In the genomic region with DNA sequence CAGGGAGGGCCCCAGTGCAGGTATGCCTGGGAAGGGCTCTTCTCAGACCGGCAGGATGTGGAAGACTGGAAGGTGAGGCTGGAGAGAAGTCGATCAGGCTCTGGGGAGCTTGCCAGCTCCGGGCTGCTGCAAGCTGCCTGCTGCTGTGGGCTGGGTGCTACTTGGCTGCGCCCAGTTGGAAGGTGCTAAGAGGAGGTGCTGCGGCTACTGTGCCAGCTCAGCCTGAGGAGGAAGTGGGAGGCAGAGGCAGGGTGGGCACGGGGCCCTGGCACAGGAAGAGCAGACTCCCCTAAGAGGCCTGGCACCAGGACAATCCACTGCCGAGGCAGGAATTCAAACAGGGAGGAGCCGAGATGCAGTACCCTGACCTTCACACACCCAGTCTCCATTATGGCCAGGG, we compare ENCODE assay signal across 12 mouse cellular contexts. TPM values are rescaled to one million over a fixed set of nuclear protein-coding genes. Genes with fewer than 3 reads are reported as not detected.
DNase-seq lines count a peak whose midpoint lies in the region; ATAC-seq and TF ChIP-seq lines count a peak whose summit lies in the region.
"Had no signal": no experiment of that assay in that cellular context is flagged by ENCODE, and none has a peak within 500 bp of the region (broad histone marks: within the 10 kb centered on the region; RNA-seq: fewer than 3 reads in every experiment).

No protein-coding gene starts in this region.

- no peaks in the 10 kb centered on the region for H3K9me3 ChIP-seq in midbrain, postnatal 0 days (ENCODE audit: low read length)
- H3K9me3 ChIP-seq: G1E; hindbrain, embryonic 13.5 days had no signal

- H3K4me2 ChIP-seq in midbrain, postnatal 0 days (ENCODE audit: low read depth, low read length, poor library complexity, severe bottlenecking): no peak overlapping the region
- H3K4me2 ChIP-seq: hindbrain, embryonic 13.5 days had no signal

- WGBS in midbrain, postnatal 0 days: 66% methylated on average over 8 of the region's 8 CpGs

- H3K27ac ChIP-seq in midbrain, postnatal 0 days (ENCODE audit: low read depth, low read length): no peak overlapping the region
- H3K27ac ChIP-seq: hindbrain, embryonic 13.5 days had no signal

- H3K36me3 ChIP-seq in midbrain, postnatal 0 days (ENCODE audit: insufficient read depth, low read length): no peaks in the 10 kb centered on the region
- H3K36me3 ChIP-seq: hindbrain, embryonic 13.5 days had no signal

- no peak overlapping the region for H3K4me3 ChIP-seq in midbrain, postnatal 0 days (ENCODE audit: low read depth, low read length)
- H3K4me3 ChIP-seq: hindbrain, embryonic 13.5 days; myocyte had no signal

- DNase-seq in layer of hippocampus, adult 9-11 months: peak; percentile 77
- DNase-seq in layer of hippocampus, postnatal 14 days (ENCODE audit: low spot score in 2 of 2): no peak
- peak; percentile 74 to 89 for DNase-seq in left cerebral cortex, adult 9 months (ENCODE audit: low spot score in 2 of 2)
- DNase-seq in right cerebral cortex, postnatal 4 days: peak; percentile 16
- DNase-seq in midbrain, postnatal 0 days (ENCODE audit: low spot score): no peak
- DNase-seq: adrenal gland, adult 8-10 months; cerebellum, postnatal 36 days had no signal

- peak; percentile 22 to 48; a peak in 2 of 4 replicates for ATAC-seq in hematopoietic stem cell, adult 5-6 weeks (replicated peaks in 1 of 2; ENCODE audit: insufficient read depth in 1 of 2, low FRiP score in 2 of 2, low TSS enrichment in 1 of 2, low read depth in 1 of 2, poor library complexity in 2 of 2, severe bottlenecking in 2 of 2)
- ATAC-seq in CD4-positive, CD25-positive, alpha-beta regulatory T cell, adult 4 months: no peak
- ATAC-seq in midbrain, postnatal 0 days (ENCODE audit: low FRiP score): no peak

- TF ChIP-seq CTCF in midbrain, postnatal 0 days (IDR thresholded peaks at IDR 0.05): no peak

- H3K27me3 ChIP-seq in midbrain, postnatal 0 days (ENCODE audit: insufficient read depth, low read length): no peaks in the 10 kb centered on the region

- no peak overlapping the region for H3K9ac ChIP-seq in midbrain, postnatal 0 days (replicated peaks; ENCODE audit: low read length, poor library complexity, severe bottlenecking)
- H3K9ac ChIP-seq: hindbrain, embryonic 13.5 days had no signal

- no peaks in the 10 kb centered on the region for H3K4me1 ChIP-seq in midbrain, postnatal 0 days (ENCODE audit: insufficient read depth, low read length)
- H3K4me1 ChIP-seq: hindbrain, embryonic 13.5 days had no signal

RNA-seq across cellular contexts. Expression of gene Epop, which starts 18.4 kb away (rescaled TPM):
- 10 to 100 TPM; 12.1 to 13.5 TPM for total RNA-seq in layer of hippocampus, postnatal 14 days (2021)
- 2.1 and 2.2 TPM in 2 replicates for total RNA-seq in hematopoietic stem cell, adult 5-6 weeks (2017)
- polyA plus RNA-seq in CD4-positive, CD25-positive, alpha-beta regulatory T cell, adult 4 months (2017; shearing (Covaris generic)): under 1 TPM; 0.43 to 0.78 TPM
- total RNA-seq in midbrain, postnatal 0 days (2014; rRNA removed): 5.0 and 8.4 TPM in 2 replicates
- polyA plus RNA-seq in midbrain, postnatal 0 days (2015; fragmentation: Nextera tagmentation; extraction: Ambion mirVana): 1.5 and 1.6 TPM in 2 replicates

RNA-seq across cellular contexts. Expression of gene Srcin1, which starts 35.1 kb away (rescaled TPM):
- 100 to 1,000 TPM; 309 to 331 TPM for total RNA-seq in layer of hippocampus, postnatal 14 days (2021)
- not detected in 2 replicates for total RNA-seq in hematopoietic stem cell, adult 5-6 weeks (2017)
- not detected for polyA plus RNA-seq in CD4-positive, CD25-positive, alpha-beta regulatory T cell, adult 4 months (2017; shearing (Covaris generic))
- total RNA-seq in midbrain, postnatal 0 days (2014; rRNA removed): 95.0 and 100 TPM in 2 replicates
- 13.1 and 14.0 TPM in 2 replicates for polyA plus RNA-seq in midbrain, postnatal 0 days (2015; fragmentation: Nextera tagmentation; extraction: Ambion mirVana)
- polyA plus RNA-seq: myocyte had no signal

RNA-seq across cellular contexts. Expression of gene Mllt6, which starts 52.1 kb away (rescaled TPM):
- 10 to 100 TPM; 72.8 to 83.8 TPM for total RNA-seq in layer of hippocampus, postnatal 14 days (2021)
- total RNA-seq in hematopoietic stem cell, adult 5-6 weeks (2017): 16.5 and 19.5 TPM in 2 replicates
- polyA plus RNA-seq in CD4-positive, CD25-positive, alpha-beta regulatory T cell, adult 4 months (2017; shearing (Covaris generic)): 10 to 100 TPM in 1 of 2 experiments, 1 to 10 TPM in 1; 8.0 to 14.1 TPM
- total RNA-seq in midbrain, postnatal 0 days (2014; rRNA removed): 43.9 and 52.8 TPM in 2 replicates
- 1.5 and 1.7 TPM in 2 replicates for polyA plus RNA-seq in midbrain, postnatal 0 days (2015; fragmentation: Nextera tagmentation; extraction: Ambion mirVana)

Comparison
In these comparisons a context has a peak if more than half of its experiments do, and no peak if none do; other contexts are left out.
1. DNase-seq: peak in layer of hippocampus, adult 9-11 months (single experiment), left cerebral cortex, adult 9 months (2 of 2) and right cerebral cortex, postnatal 4 days (single experiment); none in layer of hippocampus, postnatal 14 days (0 of 2) and midbrain, postnatal 0 days (single experiment).
2. ATAC-seq: peak in hematopoietic stem cell, adult 5-6 weeks (2 of 2); none in CD4-positive, CD25-positive, alpha-beta regulatory T cell, adult 4 months (single experiment) and midbrain, postnatal 0 days (single experiment).
3. RNA of gene Srcin1, which starts 35.1 kb away (total RNA-seq): 309 to 331 TPM in layer of hippocampus, postnatal 14 days and 95.0 to 100 TPM in midbrain, postnatal 0 days; not detected in hematopoietic stem cell, adult 5-6 weeks; every median in the first group is over 10 times any median in the second.